Mouse (Mus musculus) forebrain, embryonic 14.5 days (tissue): ENCODE results near the gene Plekhn1. TPM values are rescaled to one million over a fixed set of nuclear protein-coding genes. Genes with fewer than 3 reads are reported as not detected.

Experiments used
- ATAC-seq: fragments of 200-750 bp; cut with Nextera tagmentation; 2 replicates; pipeline ENCODE4 v1.8.0; 2017; ENCODE audit warnings: mild to moderate bottlenecking, moderate library complexity
- DNase-seq: peaks from one replicate; pipeline ENCODE4 v3.0.0-alpha.2; 2015; ENCODE audit warnings: low spot score
- H3K27ac ChIP-seq: fragments of 300-500 bp; sonication (generic); 2 replicates; pipeline ENCODE4 v1.5.1; 2014; ENCODE audit warnings: low read depth, mild to moderate bottlenecking, control low read depth, low read length, moderate library complexity
- H3K27me3 ChIP-seq: fragments of 300-500 bp; sonication (generic); replicated peaks from 2 replicates; pipeline ENCODE4 v1.6.1; 2014; ENCODE audit warnings: low read length, control low read depth, mixed read lengths; ENCODE audit not compliant: control insufficient read depth, insufficient read depth
- H3K36me3 ChIP-seq: fragments of 300-500 bp; sonication (generic); 2 replicates; pipeline ENCODE4 v1.6.1; 2014; ENCODE audit warnings: low read length, control low read depth; ENCODE audit not compliant: control insufficient read depth, insufficient read depth
- H3K4me1 ChIP-seq: fragments of 300-500 bp; sonication (generic); 2 replicates; pipeline ENCODE4 v1.6.1; 2014; ENCODE audit warnings: antibody characterized with exemption, low read length, control low read depth; ENCODE audit not compliant: control insufficient read depth, insufficient read depth
- H3K4me2 ChIP-seq: fragments of 300-500 bp; sonication (generic); 2 replicates; pipeline ENCODE4 v1.6.1; 2014; ENCODE audit warnings: mild to moderate bottlenecking, control low read depth, low read length
- H3K4me3 ChIP-seq: fragments of 300-500 bp; sonication (generic); 2 replicates; pipeline ENCODE4 v1.5.1; 2014; ENCODE audit warnings: low read depth, low read length, control low read depth
- H3K9ac ChIP-seq: fragments of 300-500 bp; sonication (generic); 2 replicates; pipeline ENCODE4 v1.6.1; 2014; ENCODE audit warnings: mild to moderate bottlenecking, low read length, control low read depth, moderate library complexity
- H3K9me3 ChIP-seq: fragments of 300-500 bp; sonication (generic); replicated peaks from 2 replicates; pipeline ENCODE4 v1.6.1; 2016; ENCODE audit warnings: low read length, control low read depth, mixed read lengths; ENCODE audit not compliant: control insufficient read depth
- WGBS: fragments of 180-500 bp; shearing (Covaris S2); extraction: QIAGEN DNeasy Blood & Tissue Kit; methylation state at CpG from one replicate; pipeline ENCODE4 v1.1.7; 2014; 5-methylcytosine and 5-hydroxymethylcytosine counted together
- polyA plus RNA-seq: library from polyadenylated mRNA; unstranded; fragments of >200 nt; fragmentation: Nextera tagmentation; extraction: Ambion mirVana; gene quantifications from 2 replicates; pipeline ENCODE4 v1.2.1, GENCODE M21; 2014

Gene Plekhn1
- polyA plus RNA-seq, 1 experiment from 2014 or later, result 19.2 TPM

DNA sequence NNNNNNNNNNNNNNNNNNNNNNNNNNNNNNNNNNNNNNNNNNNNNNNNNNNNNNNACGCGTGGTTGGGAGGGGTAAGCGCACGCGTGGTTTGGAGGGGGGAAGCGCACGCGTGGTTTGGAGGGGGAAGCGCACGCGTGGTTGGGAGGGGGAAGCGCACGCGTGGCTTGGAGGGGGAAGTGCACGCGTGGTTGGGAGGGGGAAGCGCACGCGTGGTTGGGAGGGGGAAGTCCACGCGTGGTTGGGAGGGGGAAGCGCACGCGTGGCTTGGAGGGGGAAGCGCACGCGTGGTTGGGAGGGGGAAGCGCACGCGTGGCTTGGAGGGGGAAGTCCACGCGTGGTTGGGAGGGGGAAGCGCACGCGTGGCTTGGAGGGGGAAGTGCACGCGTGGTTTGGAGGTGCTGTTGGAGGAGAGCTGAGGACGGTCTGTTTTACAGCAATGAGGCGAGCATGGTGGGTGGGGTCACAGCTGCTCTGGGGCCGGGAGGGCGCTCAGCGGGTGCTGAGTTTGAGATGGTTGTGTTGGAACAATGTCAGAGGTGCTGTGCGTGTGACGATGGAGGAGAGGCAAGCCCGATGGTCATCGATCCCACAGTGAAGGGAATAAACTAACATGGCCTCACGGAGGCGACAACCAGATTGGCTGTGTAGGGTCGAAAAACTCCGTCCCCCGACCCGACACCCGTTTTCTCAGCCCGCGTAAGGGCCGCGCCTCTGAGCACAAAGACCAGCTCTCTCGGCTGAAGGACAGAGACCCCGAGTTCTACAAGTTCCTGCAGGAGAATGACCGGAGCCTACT lies 2.2 kb upstream of the Plekhn1 start:
- Histone ChIP-seq H3K27me3 (no peaks in the 10 kb centered on the region), H3K4me1 (peaks cover 7% of the 10 kb centered on the region; the same call in 1 of the 2 replicates), H3K9ac (peak overlapping the region; percentile 71), H3K4me3 (peak overlapping the region; percentile 94), H3K27ac (peak overlapping the region; percentile 27; the same call in 1 of the 2 replicates), H3K9me3 (no peaks in the 10 kb centered on the region), H3K36me3 (peaks cover 60% of the 10 kb centered on the region), H3K4me2 (peak overlapping the region; percentile 88)
- DNase-seq (no peak), ATAC-seq (no peak)
- 26% methylated on average over 54 of the region's 60 CpGs for WGBS

DNA sequence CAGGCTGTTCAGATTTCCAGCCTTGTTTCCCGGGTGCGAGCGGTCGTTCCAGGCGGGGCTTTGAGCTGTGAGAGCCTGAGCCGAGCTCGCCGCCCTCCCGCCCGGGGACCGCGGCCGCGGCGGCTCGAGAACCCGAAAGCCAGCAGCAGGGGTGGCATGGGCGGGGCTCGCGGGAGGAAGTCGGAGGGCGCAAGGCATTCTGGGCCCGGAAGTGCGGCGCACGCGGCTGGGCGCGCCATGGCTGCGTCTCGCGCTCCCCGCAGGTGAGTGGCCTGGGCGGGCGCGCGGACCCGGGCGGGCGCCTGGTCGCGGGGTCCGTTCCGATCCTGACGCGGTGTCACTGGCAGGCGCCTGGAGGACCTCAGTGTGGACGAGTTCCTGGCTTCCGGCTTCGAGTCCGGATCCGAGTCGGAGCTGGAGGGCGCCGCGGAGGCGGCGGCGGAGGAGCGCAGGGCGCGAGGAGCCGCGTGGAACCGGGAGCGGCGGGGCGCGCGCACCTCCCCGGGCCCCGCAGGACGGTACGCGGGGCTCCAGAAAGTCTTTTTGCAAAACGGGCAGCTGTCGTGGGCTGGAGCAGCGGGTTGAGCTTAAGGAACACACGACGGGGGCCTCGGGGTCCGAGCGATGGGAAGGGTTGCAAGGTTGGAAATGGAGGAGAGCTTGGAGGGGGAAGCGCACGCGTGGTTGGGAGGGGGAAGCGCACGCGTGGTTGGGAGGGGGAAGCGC lies 1.3 kb upstream of the Plekhn1 start, which contains the start of gene Noc2l:
Gene Noc2l, plus strand, starts transcription at position 203 of the 726 bp plus-strand sequence.
- under 1% methylated on average over 79 of the region's 90 CpGs for WGBS
- peak within 1 kb of the TSS; percentile 83 for H3K9ac ChIP-seq
- ATAC-seq, result peak; percentile 92

DNA sequence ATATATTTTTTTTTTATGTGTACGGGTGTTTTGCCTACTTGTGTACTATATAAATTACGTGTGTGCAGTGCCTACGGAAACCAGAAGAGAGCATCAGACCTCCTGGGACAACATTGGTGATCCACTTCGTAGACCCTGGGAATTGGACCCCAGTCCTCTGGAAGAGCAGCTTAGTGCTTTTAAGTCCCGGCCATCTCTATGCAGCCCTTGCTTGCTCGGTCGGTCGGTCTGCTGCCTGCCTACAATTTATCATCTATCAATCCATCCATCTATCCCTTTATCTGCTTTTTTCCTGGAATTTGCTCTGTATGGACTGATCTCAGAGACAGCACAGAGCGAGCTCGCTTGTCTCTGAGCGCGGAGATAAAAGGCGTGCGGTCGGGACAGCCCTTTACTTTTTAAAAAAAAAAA lies 708 bp upstream of the Plekhn1 start:
- under 1% methylated on average over 15 of the region's 15 CpGs for WGBS
- no peaks in the 10 kb centered on the region for H3K27me3 ChIP-seq
- peak overlapping the region; percentile 94 for H3K4me3 ChIP-seq
- peak overlapping the region; percentile 88 for H3K4me2 ChIP-seq
- peak overlapping the region; percentile 85 for H3K27ac ChIP-seq
- H3K9ac ChIP-seq, result peak overlapping the region; percentile 71
- DNase-seq (peak; percentile 88), ATAC-seq (peak; percentile 45)
- peaks cover 60% of the 10 kb centered on the region for H3K36me3 ChIP-seq
- peaks cover 7% of the 10 kb centered on the region; the same call in 1 of the 2 replicates for H3K4me1 ChIP-seq
- no peaks in the 10 kb centered on the region for H3K9me3 ChIP-seq

More for the DNA sequence above, 1.3 kb upstream of the Plekhn1 start, which contains the start of gene Noc2l:
- H3K4me1 ChIP-seq, result peaks cover 7% of the 10 kb centered on the region; the same call in 1 of the 2 replicates
- peak; percentile 95 for DNase-seq
- peak within 1 kb of the TSS; percentile 94 for H3K4me3 ChIP-seq
- H3K4me2 ChIP-seq, result peak within 1 kb of the TSS; percentile 88
- H3K36me3 ChIP-seq, result peaks cover 60% of the 10 kb centered on the region
- no peaks in the 10 kb centered on the region for H3K27me3 ChIP-seq
- no peaks in the 10 kb centered on the region for H3K9me3 ChIP-seq
- peak within 1 kb of the TSS; percentile 85 for H3K27ac ChIP-seq

DNA sequence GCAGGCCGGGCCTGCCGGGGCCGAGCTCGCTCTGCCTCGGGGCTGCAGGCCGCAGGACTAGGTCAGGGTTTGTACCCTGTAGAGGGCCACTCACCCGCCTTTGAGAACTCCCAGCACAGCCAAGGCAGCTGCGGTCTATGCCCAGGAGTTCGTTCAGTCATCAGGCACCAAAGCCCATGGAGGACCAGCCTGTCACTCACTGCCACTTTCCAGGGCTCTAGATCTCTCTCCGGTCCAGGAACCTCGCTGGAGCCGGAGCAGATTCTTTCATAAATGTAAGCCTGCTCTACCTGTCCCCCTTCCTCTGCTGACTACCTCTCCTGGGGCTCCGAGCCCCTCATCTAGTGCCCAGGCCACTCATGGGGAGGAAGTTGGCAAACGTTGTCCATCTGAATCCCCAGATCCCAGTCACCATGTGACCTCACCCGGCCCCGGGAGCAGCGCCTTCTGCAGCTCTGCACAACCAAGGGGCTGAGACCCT lies 596 bp downstream of the Plekhn1 start:
- Histone ChIP-seq H3K9me3 (no peaks in the 10 kb centered on the region), H3K4me1 (peaks cover 7% of the 10 kb centered on the region; the same call in 1 of the 2 replicates), H3K27ac (peak overlapping the region; percentile 80; the same call in 1 of the 2 replicates), H3K4me2 (peak overlapping the region; percentile 88), H3K36me3 (peaks cover 59% of the 10 kb centered on the region), H3K27me3 (no peaks in the 10 kb centered on the region), H3K9ac (peak overlapping the region; percentile 83), H3K4me3 (peak overlapping the region; percentile 94)
- ATAC-seq, result no peak
- WGBS, result under 1% methylated on average over 17 of the region's 17 CpGs
- no peak for DNase-seq

DNA sequence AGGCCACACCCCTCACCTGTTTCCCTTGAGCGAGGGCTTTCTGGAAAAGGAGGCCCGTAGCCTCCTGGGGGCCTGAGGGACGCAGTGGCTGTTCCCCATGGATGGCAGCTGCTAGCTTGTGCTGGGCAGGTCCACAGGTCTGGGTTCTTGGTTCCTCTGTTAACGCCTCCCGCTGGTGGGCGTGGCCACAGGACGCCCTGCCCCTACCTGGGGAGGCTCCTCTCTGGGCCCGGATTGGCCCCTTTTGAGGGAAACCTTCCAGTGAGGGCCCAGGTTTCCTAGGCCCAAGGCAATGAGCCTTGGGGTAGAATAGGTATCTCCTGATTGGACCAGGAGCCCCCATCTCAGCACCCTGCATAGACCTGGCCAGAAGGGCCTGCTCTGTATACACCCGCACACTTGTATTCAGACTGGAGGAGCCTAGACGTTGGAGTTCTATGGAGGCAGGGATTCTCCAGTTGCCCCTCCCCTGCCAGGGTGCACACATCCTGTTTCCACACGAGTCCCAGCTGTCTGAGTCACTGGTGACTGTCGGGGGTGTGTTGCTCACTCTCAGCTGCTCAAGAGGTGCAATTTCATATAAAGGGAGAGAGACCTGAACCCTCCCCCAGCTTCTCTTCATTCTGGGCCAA lies 6.1 kb downstream of the Plekhn1 start:
- Histone ChIP-seq H3K4me3 (no peak overlapping the region), H3K4me1 (peaks cover 2% of the 10 kb centered on the region; the same call in 1 of the 2 replicates), H3K27me3 (no peaks in the 10 kb centered on the region), H3K9ac (no peak overlapping the region), H3K36me3 (peaks cover 41% of the 10 kb centered on the region), H3K9me3 (no peaks in the 10 kb centered on the region), H3K27ac (no peak overlapping the region), H3K4me2 (0 out of 2 replicates have a peak overlapping the region, but pooled peaks have one; percentile 3)
- WGBS, result 24% methylated on average over 12 of the region's 12 CpGs
- ATAC-seq, result peak; percentile 55
- no peak for DNase-seq

DNA sequence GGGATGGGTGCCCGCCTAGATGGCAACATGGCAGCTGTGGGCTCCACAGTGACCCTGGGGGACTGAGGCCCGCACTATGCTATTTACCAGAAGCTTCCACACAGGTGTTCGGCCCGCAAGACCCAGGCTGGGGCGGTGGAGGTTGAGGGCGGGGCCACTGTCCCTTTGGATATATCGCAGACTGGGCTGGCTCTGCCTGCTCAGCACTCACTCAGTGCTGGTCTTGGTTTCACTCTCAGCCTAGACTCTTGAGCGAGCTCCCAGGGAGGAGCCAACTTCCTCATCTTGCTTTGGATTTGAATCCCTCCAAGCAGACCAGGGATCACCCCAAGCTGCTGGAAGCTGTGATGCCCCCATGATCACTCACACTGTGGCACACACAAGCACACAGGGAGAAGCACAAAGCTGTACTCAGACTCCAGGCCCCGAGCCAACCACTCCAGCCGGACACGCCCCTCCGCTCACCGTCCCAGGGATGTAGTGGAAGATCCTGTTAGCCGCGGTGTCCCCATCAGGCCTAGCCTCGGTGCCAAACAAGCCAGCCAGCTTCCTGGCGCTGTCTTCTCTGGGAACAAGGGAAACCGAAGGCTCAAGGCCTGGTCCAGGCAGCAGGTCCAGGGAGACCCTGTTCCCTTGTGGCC lies 6.8 kb downstream of the Plekhn1 start:
- 31% methylated on average over 18 of the region's 18 CpGs for WGBS
- Histone ChIP-seq H3K4me1 (no peaks in the 10 kb centered on the region), H3K4me3 (no peak overlapping the region), H3K36me3 (peaks cover 37% of the 10 kb centered on the region), H3K9me3 (no peaks in the 10 kb centered on the region), H3K9ac (no peak overlapping the region), H3K27me3 (no peaks in the 10 kb centered on the region), H3K4me2 (0 out of 2 replicates have a peak overlapping the region, but pooled peaks have one; percentile 3), H3K27ac (no peak overlapping the region)
- DNase-seq (peak; percentile 25), ATAC-seq (peak; percentile 35; the same call in 1 of the 2 replicates)

DNA sequence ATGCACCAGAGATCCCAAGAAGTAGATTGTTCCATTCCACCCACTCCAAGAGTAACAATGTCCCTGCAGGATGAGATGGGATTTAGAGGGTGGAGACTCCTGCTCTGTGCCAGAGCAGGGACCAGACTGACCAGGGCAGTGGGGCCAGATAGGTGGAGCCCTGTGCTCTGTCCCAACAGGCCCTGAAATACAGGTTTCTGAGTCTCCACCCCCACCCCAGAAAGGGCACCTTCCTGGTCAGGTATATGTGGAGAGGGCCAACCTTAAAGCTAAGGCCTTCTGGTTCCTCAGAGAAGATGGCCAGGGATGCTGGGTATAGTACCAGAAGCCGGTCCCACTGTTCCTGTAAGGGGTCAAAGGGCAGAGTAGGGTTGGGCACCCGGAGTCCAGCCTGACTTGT lies 10.4 kb downstream of the Plekhn1 start:
- no peak for DNase-seq
- no peak for ATAC-seq
- Histone ChIP-seq H3K27me3 (no peaks in the 10 kb centered on the region), H3K9ac (no peak overlapping the region), H3K9me3 (no peaks in the 10 kb centered on the region), H3K4me3 (no peak overlapping the region), H3K4me1 (no peaks in the 10 kb centered on the region), H3K4me2 (no peak overlapping the region), H3K27ac (no peak overlapping the region), H3K36me3 (peaks cover 10% of the 10 kb centered on the region)
- WGBS, result 74% methylated on average over 2 of the region's 2 CpGs

DNA sequence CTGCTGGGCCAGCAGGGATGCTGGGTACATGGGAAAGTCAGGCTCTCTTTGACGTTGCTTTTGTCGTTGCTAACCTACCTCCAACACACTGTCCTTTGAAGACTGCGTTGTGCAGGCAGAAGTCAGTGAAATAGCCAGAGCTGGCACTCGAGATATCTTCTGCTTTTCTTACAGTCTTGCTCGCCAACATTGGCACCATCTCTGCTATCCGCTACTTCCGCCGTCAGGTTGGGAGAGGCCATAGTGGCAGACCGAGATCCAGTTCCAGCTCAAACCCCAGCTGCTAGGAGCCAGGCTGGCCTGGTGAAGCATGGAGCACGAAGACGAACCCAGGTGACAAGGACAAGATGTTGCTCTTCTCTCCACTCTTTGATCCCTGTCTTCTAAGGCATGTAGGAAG lies 14.7 kb downstream of the Plekhn1 start:
- DNase-seq, result no peak
- peaks cover 9% of the 10 kb centered on the region; the same call in 1 of the 2 replicates for H3K36me3 ChIP-seq
- no peaks in the 10 kb centered on the region for H3K9me3 ChIP-seq
- H3K4me2 ChIP-seq, result no peak overlapping the region
- H3K9ac ChIP-seq, result no peak overlapping the region
- ATAC-seq, result no peak
- no peaks in the 10 kb centered on the region for H3K4me1 ChIP-seq
- H3K27ac ChIP-seq, result no peak overlapping the region
- H3K4me3 ChIP-seq, result no peak overlapping the region
- WGBS, result 88% methylated on average over 11 of the region's 11 CpGs
- no peaks in the 10 kb centered on the region for H3K27me3 ChIP-seq
